Mouse (Mus musculus) lung, postnatal 0 days (tissue): ENCODE results near the gene Dclk1.

Experiments
- CTCF ChIP-seq: IDR thresholded peaks from 2 replicates; pipeline ENCODE4 v1.5.1; 2016; ENCODE audit warnings: antibody characterized with exemption, mild to moderate bottlenecking
- EP300 ChIP-seq: IDR thresholded peaks from 2 replicates; pipeline ENCODE4 v1.6.1; 2016; ENCODE audit warnings: antibody characterized with exemption, mild to moderate bottlenecking, control low read depth

DNA sequence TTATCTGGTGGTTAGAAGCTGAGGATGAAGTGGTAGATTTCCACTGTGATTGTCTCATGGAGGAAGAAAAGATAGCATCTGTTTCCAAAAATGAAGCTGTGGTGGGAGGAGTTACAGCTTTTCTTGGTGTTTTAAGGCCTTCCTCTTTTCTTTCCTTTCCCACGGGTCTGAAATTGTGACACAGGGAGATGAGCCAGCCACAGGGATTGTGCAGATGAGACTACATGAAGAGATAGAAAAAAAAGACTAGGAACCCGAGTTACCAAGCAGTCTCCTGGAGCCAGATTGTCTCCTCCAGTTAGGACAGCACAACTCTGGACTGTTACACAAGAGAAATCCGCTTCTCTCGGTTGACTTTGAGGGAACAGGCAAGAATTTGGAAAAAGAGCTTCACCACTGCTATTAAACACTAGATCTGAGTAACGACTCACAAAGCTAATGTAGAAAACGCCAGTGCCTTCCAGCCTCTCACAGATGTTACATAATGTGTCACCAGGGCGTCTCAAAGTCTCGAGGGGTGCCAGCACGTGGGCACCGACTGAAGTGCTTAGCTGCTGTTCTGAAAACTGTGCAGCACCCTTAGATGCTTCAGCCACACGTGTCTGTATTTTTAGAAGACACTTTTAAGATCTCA lies 200.0 kb downstream of the Dclk1 start:
- TF ChIP-seq CTCF = no peak
- TF ChIP-seq EP300 = no peak
